19 mouse cellular contexts compared by ENCODE assay signal in the genomic region with DNA sequence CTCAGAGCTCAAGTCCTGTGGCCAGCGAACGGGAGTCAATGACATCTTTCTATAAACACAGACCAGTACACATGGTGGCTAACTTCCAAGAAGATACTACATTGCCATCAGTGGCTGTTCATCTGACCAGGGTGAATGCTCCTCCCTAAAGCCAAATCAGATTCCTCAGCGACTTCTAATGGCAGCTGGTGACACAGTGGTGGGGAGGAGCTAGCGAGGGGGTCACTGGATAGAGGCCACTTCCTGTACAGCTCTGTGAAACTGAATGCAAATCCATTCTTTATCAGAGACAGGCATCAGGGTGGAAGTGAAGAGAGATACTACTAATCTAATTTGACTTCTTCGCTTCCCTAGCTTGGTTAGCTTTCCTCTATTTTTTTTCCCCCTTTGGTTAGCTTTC. TPM values are rescaled to one million over a fixed set of nuclear protein-coding genes. Genes with fewer than 3 reads are reported as not detected.
A peak's percentile ranks its signal among the peaks of the same experiment; 100 is the strongest.
DNase-seq lines count a peak whose midpoint lies in the region; ATAC-seq lines count a peak whose summit lies in the region.
"Had no signal": no experiment of that assay in that cellular context is flagged by ENCODE, and none has a peak within 500 bp of the region (broad histone marks: within the 10 kb centered on the region; RNA-seq: fewer than 3 reads in every experiment).

No protein-coding gene starts in this region.

- no peak overlapping the region for H3K9ac ChIP-seq in lung, embryonic 16.5 days (ENCODE audit: low read length)
- H3K9ac ChIP-seq: forebrain, embryonic 12.5 days; hindbrain, embryonic 13.5 days; midbrain, embryonic 12.5 days; neural tube, embryonic 13.5 days had no signal

- H3K27me3 ChIP-seq in lung, embryonic 16.5 days (ENCODE audit: control insufficient read depth, insufficient read depth, low read depth, low read length), result no peaks in the 10 kb centered on the region
- H3K27me3 ChIP-seq: forebrain, embryonic 12.5 days; hindbrain, embryonic 13.5 days; midbrain, embryonic 12.5 days; neural tube, embryonic 13.5 days had no signal

- ATAC-seq in lung, embryonic 16.5 days (ENCODE audit: low read depth), result peak; percentile 60; the same call in 1 of the 2 replicates
- ATAC-seq in megakaryocyte progenitor cell, adult 5-6 weeks (replicated peaks; ENCODE audit: poor library complexity), result peak; percentile 37; the same call in 1 of the 2 replicates

- H3K4me2 ChIP-seq in lung, embryonic 16.5 days (ENCODE audit: low read depth, low read length), result no peak overlapping the region
- H3K4me2 ChIP-seq: forebrain, embryonic 12.5 days; heart, embryonic 11.5 days; hindbrain, embryonic 13.5 days; midbrain, embryonic 12.5 days; neural tube, embryonic 13.5 days had no signal

- H3K4me3 ChIP-seq in lung, embryonic 16.5 days (ENCODE audit: low read length), result no peak overlapping the region
- H3K4me3 ChIP-seq: forebrain, embryonic 12.5 days; hindbrain, embryonic 13.5 days; midbrain, embryonic 12.5 days; neural tube, embryonic 13.5 days had no signal

- peak; percentile 28 for DNase-seq in kidney, adult 9 months
- DNase-seq in kidney, postnatal 25 days, result no peak
- DNase-seq in lung, postnatal 4 days, result no peak
- peak; percentile 31 for DNase-seq in MN1 (ENCODE audit: low spot score)
- DNase-seq in right cerebral cortex, adult 2 months (ENCODE audit: low spot score in 2 of 2), result no peak
- DNase-seq: cerebellum, adult 11 months; cerebellum, postnatal 25 days; gastrocnemius, postnatal 25 days; heart, postnatal 14 days; left cerebral cortex, postnatal 4 days; lung, postnatal 36 days; thymus, postnatal 4 days had no signal

- H3K36me3 ChIP-seq in lung, embryonic 16.5 days (ENCODE audit: control insufficient read depth, insufficient read depth, low read length), result no peaks in the 10 kb centered on the region
- H3K36me3 ChIP-seq: forebrain, embryonic 12.5 days; hindbrain, embryonic 13.5 days; midbrain, embryonic 12.5 days; neural tube, embryonic 13.5 days had no signal

- H3K9me3 ChIP-seq in lung, embryonic 16.5 days (ENCODE audit: control insufficient read depth, low read length), result no peaks in the 10 kb centered on the region
- H3K9me3 ChIP-seq: forebrain, embryonic 12.5 days; hindbrain, embryonic 13.5 days; midbrain, embryonic 12.5 days; neural tube, embryonic 13.5 days had no signal

- H3K4me1 ChIP-seq in lung, embryonic 16.5 days (replicated peaks; ENCODE audit: control insufficient read depth, insufficient read depth, low read length), result no peaks in the 10 kb centered on the region

- WGBS in lung, embryonic 16.5 days, result 64% methylated on average over 5 of the region's 5 CpGs

- no peak overlapping the region for H3K27ac ChIP-seq in lung, embryonic 16.5 days (ENCODE audit: low read length)
- H3K27ac ChIP-seq: forebrain, embryonic 12.5 days; hindbrain, embryonic 13.5 days; midbrain, embryonic 12.5 days; neural tube, embryonic 13.5 days had no signal

RNA-seq across cellular contexts. Expression of a gene that starts 57.5 kb away (rescaled TPM):
- 3.1 and 3.4 TPM in 2 replicates for polyA plus RNA-seq in lung, embryonic 16.5 days (2015; fragmentation: Nextera tagmentation; extraction: Ambion mirVana)
- total RNA-seq in megakaryocyte progenitor cell, adult 5-6 weeks (2015), result 48.6 and 61.3 TPM in 2 replicates
- 24.0 and 24.2 TPM in 2 replicates for total RNA-seq in megakaryocyte progenitor cell, adult 5-6 weeks (2017)

Comparison
In these comparisons a context has a peak if more than half of its experiments do, and no peak if none do; other contexts are left out.
1. DNase-seq: peak in kidney, adult 9 months (single experiment) and MN1 (single experiment); none in kidney, postnatal 25 days (0 of 2), lung, postnatal 4 days (0 of 2) and right cerebral cortex, adult 2 months (0 of 2).